Mouse (Mus musculus): ENCODE data around the gene Vcpkmt.
A peak's percentile ranks its signal among the peaks of the same experiment; 100 is the strongest.

GRCm38 (mm10) chr12:69541663-69542062, 41.2 kb downstream of the Vcpkmt start:
- TF ChIP-seq HCFC1 (IDR thresholded peaks at IDR 0.05; ENCODE audit: low read depth, low read length) (peak; percentile 40; the same call in 1 of the 2 replicates), USF1 (IDR thresholded peaks at IDR 0.05; ENCODE audit: low read depth, low read length) (no peak), CTCF (IDR thresholded peaks at IDR 0.05 in 2 of 3, conservative IDR thresholded peaks at IDR 0.05 in 1 of 3; ENCODE audit: control insufficient read depth in 1 of 3, insufficient read depth in 1 of 3, low read depth in 2 of 3, low read length in 3 of 3, poor library complexity in 1 of 3, severe bottlenecking in 1 of 3) (no peak), POLR2A (IDR thresholded peaks at IDR 0.05; ENCODE audit: control insufficient read depth in 1 of 2, insufficient read depth in 1 of 2, low read depth in 1 of 2, low read length in 2 of 2, poor library complexity in 1 of 2) (peak in 1 of 2 experiments; percentile 51; a peak in 2 of 4 replicates), ZMIZ1 (IDR thresholded peaks at IDR 0.05; ENCODE audit: low read depth, low read length) (peak; percentile 50; the same call in 1 of the 2 replicates), POLR2AphosphoS5 (IDR thresholded peaks at IDR 0.05; ENCODE audit: borderline replicate concordance, low read depth, low read length) (no peak), USF2 (IDR thresholded peaks at IDR 0.05; ENCODE audit: borderline replicate concordance in 1 of 2, insufficient read depth in 1 of 2, low read depth in 1 of 2, low read length in 2 of 2) (no peak), EP300 (IDR thresholded peaks at IDR 0.05; ENCODE audit: low read depth in 1 of 2, low read length in 2 of 2) (peak; percentile 48 to 62), MXI1 (IDR thresholded peaks at IDR 0.05; ENCODE audit: low read depth, low read length) (peak; percentile 64), ZKSCAN1 (IDR thresholded peaks at IDR 0.05; ENCODE audit: low read depth, low read length) (no peak), RCOR1 (IDR thresholded peaks at IDR 0.05; ENCODE audit: low read depth, low read length) (no peak), MAFK (IDR thresholded peaks at IDR 0.05; ENCODE audit: borderline replicate concordance, low read depth, low read length) (no peak), TBP (IDR thresholded peaks at IDR 0.05; ENCODE audit: low read depth, low read length) (peak; percentile 62), NRF1 (IDR thresholded peaks at IDR 0.05; ENCODE audit: insufficient read depth, low read depth, low read length, poor library complexity, severe bottlenecking) (peak; percentile 81)
